Mouse (Mus musculus): ENCODE data around the gene Itgb5.

DNA sequence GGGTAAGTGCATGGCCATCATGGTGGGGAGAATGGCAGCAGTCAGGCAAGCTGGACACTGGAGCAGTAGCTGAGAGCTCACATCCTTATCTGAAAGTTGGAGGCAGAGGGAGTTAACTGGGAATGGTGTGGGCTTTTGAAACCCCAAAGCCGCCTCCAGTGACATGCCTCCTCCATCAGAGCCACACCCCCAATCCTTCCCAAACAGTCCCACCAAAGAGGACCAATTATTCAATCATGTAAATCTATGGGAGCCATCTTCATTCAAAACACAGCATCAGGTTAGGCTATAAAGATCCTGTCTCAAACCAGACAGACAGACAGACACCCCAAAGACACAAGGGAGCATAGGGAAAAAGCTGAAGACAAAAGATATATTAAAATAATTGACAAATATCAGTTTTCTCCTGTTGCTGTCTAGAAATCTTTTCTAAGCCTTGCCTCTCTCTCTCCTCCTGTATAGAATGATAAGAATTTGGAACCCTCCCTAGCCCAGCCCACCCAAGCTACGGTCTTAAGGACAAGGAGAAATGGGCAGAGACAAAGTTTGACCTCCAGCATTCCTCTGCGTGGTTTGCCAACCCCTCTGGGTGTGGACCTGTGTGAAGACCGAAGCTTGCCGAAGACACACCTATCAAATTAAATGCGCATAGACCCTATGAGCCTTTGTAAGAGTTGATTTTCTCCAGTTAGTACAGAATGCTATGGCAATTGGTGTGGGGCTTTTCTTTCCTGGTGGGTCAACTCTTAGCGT is 10.9 kb upstream of the Itgb5 start:
- TF ChIP-seq EP300 (IDR thresholded peaks at IDR 0.05; ENCODE audit: low read length) (no peak), MAX (IDR thresholded peaks at IDR 0.05; ENCODE audit: low read length) (no peak), ZC3H11A (IDR thresholded peaks at IDR 0.05; ENCODE audit: low read depth, low read length) (no peak), POLR2A (IDR thresholded peaks at IDR 0.05; ENCODE audit: low read depth, low read length) (no peak), CTCF (conservative IDR thresholded peaks at IDR 0.05 in 1 of 2, IDR thresholded peaks at IDR 0.05 in 1 of 2; ENCODE audit: low read depth in 2 of 2, low read length in 2 of 2) (no peak), CHD2 (IDR thresholded peaks at IDR 0.05; ENCODE audit: low read length) (no peak), MXI1 (IDR thresholded peaks at IDR 0.05; ENCODE audit: low read depth, low read length) (no peak), ZMIZ1 (IDR thresholded peaks at IDR 0.05; ENCODE audit: low read depth, low read length) (no peak), SMC3 (IDR thresholded peaks at IDR 0.05; ENCODE audit: low read depth, low read length) (no peak), ELF1 (IDR thresholded peaks at IDR 0.05; ENCODE audit: low read depth, low read length) (no peak), CHD1 (IDR thresholded peaks at IDR 0.05; ENCODE audit: low read depth, low read length) (no peak)

All from CH12.LX (cell line).